Mouse (Mus musculus) gonadal fat pad, adult 2 months (tissue): ENCODE results near the gene Ccdc42. TPM values are rescaled to one million over a fixed set of nuclear protein-coding genes. Genes with fewer than 3 reads are reported as not detected.

Experiments
- DNase-seq: peaks from one replicate; pipeline ENCODE4 v3.0.0-alpha.2; 2012; ENCODE audit warnings: low read depth
- polyA plus RNA-seq: library from polyadenylated mRNA; depleted of rRNA; stranded (reverse); fragments of >200 nt; gene quantifications from 2 replicates; pipeline ENCODE4 v1.2.3, GENCODE M21; 2012

Ccdc42 gene
- polyA plus RNA-seq, 1 experiment = 0.09 TPM

- DNase-seq = no peak
These were observed 931 bp upstream of the Ccdc42 start for GRCm38 (mm10) chr11:68585890-68586289.

- no peak for DNase-seq
These were observed 2.4 kb downstream of the Ccdc42 start for GRCm38 (mm10) chr11:68589055-68589809.

- no peak for DNase-seq
These were observed 4.9 kb downstream of the Ccdc42 start for GRCm38 (mm10) chr11:68591708-68592107.

- no peak for DNase-seq
These were observed 6.4 kb downstream of the Ccdc42 start for GRCm38 (mm10) chr11:68593247-68593646.

- DNase-seq = no peak
These were observed 11.1 kb downstream of the Ccdc42 start for GRCm38 (mm10) chr11:68597912-68598311.

GRCm38 (mm10) chr11:68600551-68601021, 13.8 kb downstream of the Ccdc42 start:
- no peak for DNase-seq

GRCm38 (mm10) chr11:68601486-68601991, 14.7 kb downstream of the Ccdc42 start:
- DNase-seq = no peak

- no peak for DNase-seq
These were observed 15.5 kb downstream of the Ccdc42 start for GRCm38 (mm10) chr11:68602200-68602931.

GRCm38 (mm10) chr11:68607046-68607445, 20.2 kb downstream of the Ccdc42 start:
- DNase-seq = no peak

GRCm38 (mm10) chr11:68609910-68610566, 23.2 kb downstream of the Ccdc42 start:
- no peak for DNase-seq

- no peak for DNase-seq
These were observed 23.7 kb downstream of the Ccdc42 start for GRCm38 (mm10) chr11:68610567-68610947.

- DNase-seq = no peak
These were observed 26.4 kb downstream of the Ccdc42 start for GRCm38 (mm10) chr11:68613071-68613711.

GRCm38 (mm10) chr11:68622751-68623150, 35.9 kb downstream of the Ccdc42 start:
- DNase-seq = no peak

GRCm38 (mm10) chr11:68623225-68623870, 36.5 kb downstream of the Ccdc42 start:
- DNase-seq = no peak

- DNase-seq = no peak
These were observed 37.0 kb downstream of the Ccdc42 start for GRCm38 (mm10) chr11:68623871-68624258.

- no peak for DNase-seq
These were observed 44.9 kb downstream of the Ccdc42 start for GRCm38 (mm10) chr11:68631611-68632316.

- no peak for DNase-seq
These were observed 51.2 kb downstream of the Ccdc42 start for GRCm38 (mm10) chr11:68637861-68638615.

- no peak for DNase-seq
These were observed 54.5 kb downstream of the Ccdc42 start for GRCm38 (mm10) chr11:68641361-68641760.

- no peak for DNase-seq
These were observed 58.0 kb downstream of the Ccdc42 start for GRCm38 (mm10) chr11:68644781-68645180.
